Mouse (Mus musculus) adrenal gland, postnatal 4 days (tissue): ENCODE measurements around the gene Chd2. TPM values are rescaled to one million over a fixed set of nuclear protein-coding genes. Genes with fewer than 3 reads are reported as not detected.
A peak's percentile ranks its signal among the peaks of the same experiment; 100 is the strongest.

Source experiments
- DNase-seq, 2 experiments: peaks; one replicate each; pipeline ENCODE4 v3.0.0; 2021 to 2022; ENCODE audit warnings: low spot score in 2 of 2, mixed read lengths in 2 of 2
- total RNA-seq, 2 experiments: library from RNA; stranded (reverse); gene quantifications; 2 replicates each; pipeline ENCODE4 v1.2.3; 2021

Chd2 gene
- total RNA-seq, 2 experiments from 2014 or later = 63.5 to 69.1 TPM

GRCm38 (mm10) chr7:73452187-73452808, 89.3 kb downstream of the Chd2 start:
- DNase-seq = no peak

DNA sequence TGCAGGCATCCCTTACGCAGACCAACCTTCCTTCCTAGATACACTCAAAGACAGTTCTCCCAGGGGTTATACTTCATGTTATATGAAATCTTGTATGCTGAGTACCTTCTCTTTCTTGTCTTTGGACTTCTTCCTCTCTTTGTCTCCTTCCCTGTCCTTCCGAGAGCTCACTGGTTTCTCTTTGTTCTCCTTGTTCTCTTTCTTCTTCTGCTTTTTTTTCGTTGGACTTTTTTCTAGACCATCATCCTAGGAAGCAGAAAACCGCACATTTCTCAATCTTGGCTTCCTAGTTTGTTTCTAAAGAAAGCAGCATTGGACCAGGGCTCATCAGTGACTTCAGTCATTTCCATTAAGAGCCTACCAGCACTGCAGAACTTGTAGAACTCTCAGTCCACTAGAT, 90.0 kb downstream of the Chd2 start:
- no peak for DNase-seq

GRCm38 (mm10) chr7:73442246-73442645, 99.4 kb downstream of the Chd2 start:
- no peak for DNase-seq

DNA sequence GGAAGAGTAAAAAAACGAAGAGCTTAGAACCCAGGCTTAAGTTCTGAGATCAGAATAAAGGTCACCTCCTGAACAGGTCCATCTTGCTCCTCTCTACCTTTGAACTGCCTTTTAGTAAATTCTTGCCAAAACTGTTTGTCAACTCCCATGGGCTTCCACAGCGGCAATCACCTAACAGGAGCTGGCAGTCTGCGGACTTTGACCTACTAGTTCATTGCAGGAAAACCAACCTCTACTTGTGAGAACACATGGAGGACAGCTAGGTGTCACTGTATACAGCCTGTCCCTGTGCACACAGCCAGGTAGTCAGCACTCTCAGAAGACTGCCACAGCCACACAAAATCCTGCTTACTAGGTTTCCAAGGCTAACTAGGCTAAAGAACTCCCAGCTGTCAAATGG, 99.8 kb downstream of the Chd2 start:
- no peak for DNase-seq

GRCm38 (mm10) chr7:73435685-73436084, 105.9 kb downstream of the Chd2 start:
- DNase-seq = no peak

DNA sequence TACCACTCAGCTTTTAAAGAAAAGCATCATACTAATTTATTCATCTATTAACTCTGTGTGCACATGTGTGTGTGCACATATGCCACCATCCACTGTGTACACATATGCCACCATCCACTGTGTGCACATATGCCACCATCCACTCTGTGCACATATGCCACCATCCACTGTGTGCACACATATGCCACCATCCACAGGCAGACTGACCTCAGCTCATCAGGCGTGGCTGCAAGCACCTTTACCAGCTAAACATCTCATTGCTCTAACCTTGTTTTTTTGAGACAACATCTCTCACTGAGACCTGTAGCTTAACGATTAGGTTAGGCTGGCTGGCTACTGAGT, 107.3 kb downstream of the Chd2 start:
- no peak for DNase-seq

DNA sequence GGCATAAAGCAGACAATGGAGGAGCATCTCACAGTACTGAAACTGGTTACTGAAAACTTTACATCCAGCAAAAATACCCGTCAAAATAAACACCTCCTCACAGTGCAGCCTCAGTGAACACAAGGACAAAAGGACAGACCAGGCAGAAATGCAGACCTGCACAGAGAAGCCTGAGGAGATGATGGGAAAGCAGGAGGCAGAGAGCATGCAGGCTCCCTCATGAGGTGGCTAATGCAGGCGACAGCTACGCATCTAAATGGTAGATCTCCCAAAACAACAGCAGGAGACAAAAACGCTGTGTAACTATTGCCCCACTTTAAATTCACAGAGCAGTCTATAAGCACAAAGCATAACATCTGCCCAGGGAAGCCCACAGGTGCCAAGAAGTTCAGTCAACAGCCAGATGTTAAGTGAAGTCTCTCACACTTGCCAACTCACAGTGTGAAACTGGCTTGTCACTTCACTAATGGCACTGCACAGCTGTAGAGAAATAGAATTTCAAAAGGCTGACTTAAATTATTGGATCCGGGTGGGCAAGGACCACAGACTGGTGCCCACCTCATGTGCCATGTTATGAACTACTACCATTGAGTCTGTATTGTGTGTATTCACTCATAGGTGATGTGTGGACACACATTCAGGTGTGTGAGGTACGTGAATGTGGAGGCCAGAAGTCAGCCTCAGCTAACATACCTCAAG, 107.8 kb downstream of the Chd2 start:
- no peak for DNase-seq

- no peak for DNase-seq
Observed at GRCm38 (mm10) chr7:73428525-73428924, 113.1 kb downstream of the Chd2 start.

- no peak for DNase-seq
Observed at GRCm38 (mm10) chr7:73427794-73428193, 113.8 kb downstream of the Chd2 start.

DNA sequence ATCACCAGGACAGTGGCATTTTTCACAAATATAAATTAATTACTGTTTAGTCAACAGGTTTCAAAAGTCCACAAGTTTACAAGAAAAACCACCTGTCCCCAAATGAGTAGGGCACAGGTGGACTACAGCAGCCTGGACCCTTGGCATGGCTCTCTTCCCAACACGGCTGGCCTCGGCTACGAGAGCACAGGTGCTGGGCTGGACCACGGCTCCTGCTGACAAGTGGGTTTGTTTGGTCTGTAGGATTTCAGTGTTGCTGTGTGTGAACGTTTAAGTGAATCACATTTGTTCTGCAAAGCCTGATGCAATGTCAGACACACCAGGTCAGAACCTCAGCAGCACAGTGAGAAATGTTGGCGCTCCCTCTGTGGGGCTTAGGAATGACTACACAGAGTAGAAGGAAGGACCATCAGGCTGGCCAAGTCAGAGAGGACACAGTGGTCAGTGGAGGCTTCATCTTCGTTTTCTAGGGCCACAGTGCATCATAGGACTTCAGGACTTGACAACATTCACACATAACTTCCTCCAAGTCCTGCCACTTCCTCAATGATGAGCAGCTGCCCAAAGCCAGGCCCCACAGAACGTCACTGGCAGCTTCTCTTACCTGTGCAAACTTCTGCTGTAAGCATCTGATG, 114.8 kb downstream of the Chd2 start:
- no peak for DNase-seq

GRCm38 (mm10) chr7:73426235-73426634, 115.4 kb downstream of the Chd2 start:
- no peak for DNase-seq

DNA sequence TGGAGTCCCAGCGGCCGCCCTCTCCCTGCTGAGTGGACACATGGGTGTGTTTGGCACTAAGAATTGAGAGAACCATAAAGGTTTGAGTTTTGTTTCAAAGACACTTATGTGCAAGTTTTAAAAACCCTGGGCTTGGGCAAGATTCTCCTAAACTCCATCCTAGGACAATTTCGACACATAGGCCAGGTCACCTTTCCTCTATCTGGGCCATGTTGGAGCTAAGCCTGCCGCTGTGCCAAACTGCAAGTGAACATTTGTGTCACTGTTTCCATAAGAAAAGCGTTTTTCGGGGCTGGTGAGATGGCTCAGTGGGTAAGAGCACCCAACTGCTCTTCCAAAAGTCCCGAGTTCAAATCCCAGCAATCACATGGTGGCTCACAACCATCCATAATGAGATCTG, 116.2 kb downstream of the Chd2 start:
- no peak for DNase-seq

DNA sequence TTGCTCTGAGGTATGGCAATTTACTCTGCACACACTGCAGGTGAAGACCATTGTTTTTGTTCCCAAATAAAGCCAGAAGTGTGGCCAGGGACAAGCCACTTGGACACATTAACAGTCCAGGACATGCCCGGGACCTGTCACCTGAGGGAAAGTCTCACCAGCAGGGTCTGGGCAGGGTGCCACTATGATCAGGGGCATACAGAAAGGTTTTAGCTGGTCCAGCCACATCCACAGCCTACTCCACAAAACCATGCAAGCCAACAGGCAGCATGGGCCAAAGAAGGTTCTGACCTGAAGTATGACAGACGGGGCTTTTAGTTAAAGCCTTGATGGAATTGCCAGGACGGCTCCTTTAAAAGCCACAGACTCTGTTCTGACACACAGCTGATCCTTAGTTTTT, 116.9 kb downstream of the Chd2 start:
- DNase-seq = no peak

DNA sequence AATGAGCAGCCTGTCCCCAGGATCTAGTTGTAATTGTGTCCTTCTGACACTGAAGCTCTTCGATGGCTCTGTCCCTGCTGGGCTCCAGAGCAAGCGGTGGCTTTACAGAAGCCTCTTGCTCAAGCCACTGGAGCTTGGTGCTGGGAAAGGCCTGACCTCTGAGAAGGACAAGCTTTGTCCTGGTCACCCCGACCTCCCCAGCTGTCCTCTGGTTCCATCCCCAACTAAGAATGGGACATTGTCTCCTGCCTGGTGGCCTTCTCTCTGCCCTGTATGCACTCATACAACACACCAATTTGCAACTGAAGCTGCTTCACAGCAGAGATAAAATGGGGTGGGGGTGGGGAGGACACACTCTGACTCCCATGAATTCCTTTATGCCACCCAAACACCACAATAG, 117.4 kb downstream of the Chd2 start:
- no peak for DNase-seq

DNA sequence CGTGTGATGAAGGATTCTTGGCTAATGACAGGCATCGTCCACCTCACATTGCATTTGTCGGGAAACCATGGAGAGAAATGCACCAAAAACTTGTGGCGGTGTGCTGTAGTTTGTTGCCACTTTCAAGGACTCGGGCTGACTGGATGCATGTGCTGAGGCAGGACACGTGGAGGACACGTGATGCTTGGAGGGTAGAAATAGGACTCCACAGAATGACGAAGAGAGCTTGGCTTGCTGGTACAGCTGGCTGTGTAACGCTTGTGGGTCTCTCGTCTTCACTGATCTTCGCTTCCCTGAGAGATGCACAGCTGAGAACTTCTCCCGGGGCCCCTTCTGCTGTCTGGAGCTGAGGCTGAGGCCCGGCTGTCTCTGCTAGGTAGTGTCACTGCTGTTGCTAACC, 118.4 kb downstream of the Chd2 start:
- DNase-seq = no peak

DNA sequence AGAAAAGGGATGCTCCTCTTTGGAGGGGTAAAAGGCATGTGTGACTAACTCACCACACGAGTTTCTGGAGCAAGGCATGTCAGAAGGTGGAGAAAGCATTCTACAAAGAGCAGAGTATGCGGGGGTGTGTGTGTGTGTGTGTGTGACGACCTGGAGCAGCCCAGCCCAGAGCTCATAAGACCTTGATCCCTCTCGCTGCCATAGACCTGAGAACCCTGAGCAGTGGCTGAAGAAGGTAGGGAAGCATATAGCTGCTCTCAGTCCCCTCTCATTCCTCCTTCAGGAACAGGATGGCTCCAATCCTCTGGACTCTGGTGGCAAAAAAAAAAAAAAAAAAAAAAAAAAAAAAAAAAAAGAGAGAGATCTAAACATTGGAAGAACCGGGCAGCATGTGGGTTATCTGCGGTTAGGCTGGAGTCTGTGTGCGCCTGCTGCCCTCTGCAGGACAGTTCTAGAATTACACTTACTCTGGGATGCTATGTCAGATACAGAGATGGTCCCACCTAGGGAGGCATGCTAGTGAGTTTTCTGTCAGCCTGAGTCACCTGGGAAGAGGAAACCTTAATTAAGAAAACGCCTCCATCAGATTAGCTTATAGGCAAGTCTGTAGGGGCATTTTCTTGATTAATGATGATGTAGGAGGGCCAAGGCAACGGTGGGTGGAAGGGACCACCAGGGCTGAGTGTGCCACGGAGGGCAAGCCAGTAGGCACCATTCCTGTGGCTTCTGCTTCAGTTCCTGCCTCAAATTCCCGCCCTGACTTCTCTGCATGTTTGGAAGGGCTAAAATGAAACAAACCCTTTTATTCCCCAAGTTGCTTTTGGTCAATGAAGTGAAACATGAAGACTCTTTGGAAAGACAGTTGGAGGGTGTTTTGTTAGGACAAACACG, 119.2 kb downstream of the Chd2 start:
- peak in 1 of 2 experiments; percentile 50 for DNase-seq

GRCm38 (mm10) chr7:73421278-73422015, 120.2 kb downstream of the Chd2 start:
- no peak for DNase-seq

- DNase-seq = no peak
Observed at GRCm38 (mm10) chr7:73420827-73421226, 120.8 kb downstream of the Chd2 start.

DNA sequence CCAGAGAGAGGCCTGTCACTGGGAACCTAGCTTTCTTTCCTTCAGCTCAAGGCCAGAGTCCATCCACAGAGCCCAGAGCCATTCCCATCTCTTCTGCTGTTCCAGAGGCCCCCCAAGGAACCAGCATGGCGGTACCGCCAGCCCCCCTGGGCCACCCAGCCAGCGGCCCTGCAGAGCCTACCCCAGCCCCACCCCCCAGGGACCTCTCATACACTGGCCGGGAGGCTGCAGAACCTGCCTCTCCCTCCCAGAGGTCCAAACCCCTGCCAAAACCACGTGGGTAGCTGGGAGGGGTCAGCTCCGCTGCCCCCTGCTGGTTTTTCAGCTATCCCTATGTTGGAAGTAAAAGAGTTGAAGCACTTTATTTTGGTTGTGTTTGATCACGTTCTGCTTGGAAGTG, 122.3 kb downstream of the Chd2 start:
- no peak for DNase-seq

DNA sequence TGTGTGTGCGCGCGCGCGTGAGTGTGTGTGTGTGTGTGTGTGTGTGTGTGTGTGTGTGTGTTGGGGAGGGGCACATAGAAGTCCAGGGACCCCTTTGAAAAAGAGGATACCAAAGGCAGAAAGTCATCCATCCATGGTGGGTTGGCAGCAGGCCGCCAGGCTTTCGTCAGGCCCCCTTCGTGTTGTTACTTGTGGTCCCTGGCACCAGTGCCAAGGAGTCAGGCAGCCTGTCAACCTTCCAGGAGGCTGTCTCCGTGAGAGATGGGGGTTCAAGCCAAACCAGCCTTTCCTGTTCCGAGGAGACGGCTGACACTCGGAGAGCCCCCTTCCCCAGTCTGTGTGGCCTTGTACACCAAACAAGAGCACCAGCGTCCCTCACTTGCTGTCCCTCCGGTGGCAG, 127.4 kb downstream of the Chd2 start:
- DNase-seq = no peak

- no peak for DNase-seq
Observed at GRCm38 (mm10) chr7:73412419-73412818, 129.2 kb downstream of the Chd2 start.
